Mouse (Mus musculus) central nervous system, embryonic 18 days (tissue): ENCODE data around the gene Olfr1504. TPM values are rescaled to one million over a fixed set of nuclear protein-coding genes. Genes with fewer than 3 reads are reported as not detected.

Experiments
- polyA plus RNA-seq: library from polyadenylated mRNA; depleted of rRNA; stranded (reverse); fragments of >200 nt; gene quantifications from 2 replicates; pipeline ENCODE4 v1.2.3, GENCODE M21; 2012; rRNA removed

Olfr1504 gene
- polyA plus RNA-seq: not detected in 2 replicates

GRCm38 (mm10) chr19:13897828-13898227, at the start of gene Olfr1504:
Olfr1504 (minus strand) TSS chr19:13897928.

DNA sequence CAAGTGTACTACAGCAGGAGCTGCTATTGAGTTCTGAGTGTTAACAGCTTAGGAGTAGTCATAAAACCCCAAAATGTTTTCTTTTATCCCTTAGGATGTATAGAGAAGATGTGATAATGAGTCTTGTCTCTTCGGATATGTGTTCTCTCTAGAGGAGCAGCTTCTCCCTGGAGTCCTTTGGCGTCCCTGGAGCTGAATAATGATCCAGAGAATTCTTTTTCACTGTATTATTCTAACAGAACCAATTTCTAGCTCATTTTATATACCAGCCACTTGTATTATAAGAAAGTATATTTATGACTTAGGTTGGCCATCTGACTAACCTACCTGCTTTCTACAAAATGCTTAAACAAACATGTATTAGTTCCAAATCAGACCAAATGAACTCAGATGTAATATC, 15.5 kb upstream of the Olfr1504 start, which contains the start of gene Olfr1505:
Olfr1505 (plus strand) TSS at position 301 of the 400 bp plus-strand sequence.

GRCm38 (mm10) chr19:13861495-13861894, 36.2 kb downstream of the Olfr1504 start, which contains the start of gene Olfr1502:
Olfr1502 (plus strand) TSS chr19:13861795.

DNA sequence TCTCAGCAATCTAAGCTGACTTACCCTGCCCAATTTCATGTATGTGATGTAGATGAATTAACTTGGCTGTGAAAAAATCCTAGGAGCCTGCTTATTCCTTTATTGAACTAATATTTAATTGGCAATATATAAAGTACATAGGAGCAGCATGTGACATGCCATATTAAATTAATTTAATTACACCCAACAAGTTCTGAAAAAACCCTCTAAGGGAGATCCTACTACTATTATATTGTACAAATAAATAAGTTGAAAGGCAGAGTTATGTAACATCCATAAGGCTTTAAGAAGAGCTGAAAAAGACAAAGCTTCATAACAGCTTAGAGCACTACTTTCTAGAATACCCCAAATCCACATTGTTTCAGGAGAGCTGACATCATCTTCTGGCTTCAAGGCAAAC, 47.1 kb downstream of the Olfr1504 start, which contains the start of gene Olfr1501:
Olfr1501 (minus strand) TSS at position 101 of the 400 bp plus-strand sequence.

Other genes starting within 250 kb of the Olfr1504 start
- not detected in 2 replicates for gene Olfr1490, start 246.8 kb downstream of the Olfr1504 start, polyA plus RNA-seq
- not detected in 2 replicates for gene Olfr1491, start 200.7 kb downstream of the Olfr1504 start, polyA plus RNA-seq
- gene Olfr1493-ps1, start 174.7 kb downstream of the Olfr1504 start, polyA plus RNA-seq: not detected in 2 replicates
- not detected in 2 replicates for gene Olfr1494, start 158.2 kb downstream of the Olfr1504 start, polyA plus RNA-seq
- gene Olfr1495, start 133.3 kb downstream of the Olfr1504 start, polyA plus RNA-seq: not detected in 2 replicates
- gene Olfr1496, start 120.0 kb downstream of the Olfr1504 start, polyA plus RNA-seq: not detected in 2 replicates
- gene Olfr1497, start 99.7 kb downstream of the Olfr1504 start, polyA plus RNA-seq: not detected in 2 replicates
- not detected in 2 replicates for gene Olfr1499, start 78.5 kb downstream of the Olfr1504 start, polyA plus RNA-seq
- not detected in 2 replicates for gene Olfr1500, start 67.4 kb downstream of the Olfr1504 start, polyA plus RNA-seq
- not detected in 2 replicates for gene Olfr1501, start 47.2 kb downstream of the Olfr1504 start, polyA plus RNA-seq
- gene Olfr1502, start 36.1 kb downstream of the Olfr1504 start, polyA plus RNA-seq: not detected in 2 replicates
- not detected in 2 replicates for gene Olfr1505, start 15.6 kb upstream of the Olfr1504 start, polyA plus RNA-seq